Mouse (Mus musculus) erythroblast, embryonic 14.5 days (primary cell): ENCODE measurements around the gene Rragb.

ENCODE experiments used
- GATA1 ChIP-seq: IDR thresholded peaks from 2 replicates; pipeline ENCODE4 v1.6.1; 2012; ENCODE audit warnings: low read length, inconsistent platforms, mixed read lengths
- TAL1 ChIP-seq: IDR thresholded peaks from 3 replicates; pipeline ENCODE4 v1.6.1; 2012; ENCODE audit warnings: low read length, inconsistent platforms, mixed read lengths

- TF ChIP-seq GATA1 (no peak), TAL1 (no peak)
Observed at GRCm38 (mm10) chrX:153139734-153140515, at the start of gene Rragb.
